Mouse (Mus musculus): ENCODE measurements around the gene Stim1.

The Stim1 gene

GRCm38 (mm10) chr7:102267601-102268394 lies at the start of gene Stim1:
TSS of gene Stim1 (plus strand) at chr7:102267806.
- DNase-seq (ENCODE audit: low spot score) = peak; percentile 78

GRCm38 (mm10) chr7:102221899-102222298 lies 45.7 kb upstream of the Stim1 start:
- DNase-seq (ENCODE audit: low spot score) = no peak

- DNase-seq (ENCODE audit: low spot score) = peak; percentile 42
These were observed 45.3 kb upstream of the Stim1 start for GRCm38 (mm10) chr7:102222336-102222735.

- DNase-seq (ENCODE audit: low spot score) = peak; percentile 82
These were observed 44.6 kb upstream of the Stim1 start for GRCm38 (mm10) chr7:102222830-102223556.

- DNase-seq (ENCODE audit: low spot score) = peak; percentile 79
These were observed 43.5 kb upstream of the Stim1 start for GRCm38 (mm10) chr7:102223883-102224738.

GRCm38 (mm10) chr7:102226051-102226450 lies 41.6 kb upstream of the Stim1 start:
- DNase-seq (ENCODE audit: low spot score) = no peak

- DNase-seq (ENCODE audit: low spot score) = no peak
These were observed 39.4 kb upstream of the Stim1 start for GRCm38 (mm10) chr7:102228049-102228670.

- peak; percentile 64 for DNase-seq (ENCODE audit: low spot score)
These were observed 37.8 kb upstream of the Stim1 start for GRCm38 (mm10) chr7:102229814-102230213.

- no peak for DNase-seq (ENCODE audit: low spot score)
These were observed 34.5 kb upstream of the Stim1 start for GRCm38 (mm10) chr7:102233059-102233458.

GRCm38 (mm10) chr7:102238686-102239286 lies 28.8 kb upstream of the Stim1 start:
- DNase-seq (ENCODE audit: low spot score) = no peak

- DNase-seq (ENCODE audit: low spot score) = no peak
These were observed 28.0 kb upstream of the Stim1 start for GRCm38 (mm10) chr7:102239591-102239990.

GRCm38 (mm10) chr7:102242371-102242770 lies 25.2 kb upstream of the Stim1 start:
- DNase-seq (ENCODE audit: low spot score) = no peak

- DNase-seq (ENCODE audit: low spot score) = no peak
These were observed 24.7 kb upstream of the Stim1 start for GRCm38 (mm10) chr7:102242917-102243316.

- no peak for DNase-seq (ENCODE audit: low spot score)
These were observed 23.7 kb upstream of the Stim1 start for GRCm38 (mm10) chr7:102243870-102244269.

GRCm38 (mm10) chr7:102244782-102245535 lies 22.6 kb upstream of the Stim1 start:
- no peak for DNase-seq (ENCODE audit: low spot score)

- DNase-seq (ENCODE audit: low spot score) = no peak
These were observed 21.8 kb upstream of the Stim1 start for GRCm38 (mm10) chr7:102245775-102246174.

GRCm38 (mm10) chr7:102246265-102246664 lies 21.3 kb upstream of the Stim1 start:
- no peak for DNase-seq (ENCODE audit: low spot score)

GRCm38 (mm10) chr7:102246956-102247797 lies 20.4 kb upstream of the Stim1 start:
- DNase-seq (ENCODE audit: low spot score) = no peak

- DNase-seq (ENCODE audit: low spot score) = no peak
These were observed 18.8 kb upstream of the Stim1 start for GRCm38 (mm10) chr7:102248691-102249404.

Measured in testis, postnatal 10 days (tissue).